Mouse (Mus musculus) testis, adult 10 weeks (tissue): ENCODE data around the gene Eif4g1. TPM values are rescaled to one million over a fixed set of nuclear protein-coding genes. Genes with fewer than 3 reads are reported as not detected.

ENCODE experiments used
- polyA plus RNA-seq: library from polyadenylated mRNA; stranded (reverse); fragments of 350-450 nt; fragmentation: Illumina TruSeq; extraction: RNeasy Lipid Tissue Mini Kit (QIAGEN cat#74804); gene quantifications from one replicate; pipeline ENCODE4 v1.2.3, GENCODE M21; 2014; ENCODE audit warnings: low read depth, low replicate concordance

The Eif4g1 gene
- 123 TPM for polyA plus RNA-seq

DNA sequence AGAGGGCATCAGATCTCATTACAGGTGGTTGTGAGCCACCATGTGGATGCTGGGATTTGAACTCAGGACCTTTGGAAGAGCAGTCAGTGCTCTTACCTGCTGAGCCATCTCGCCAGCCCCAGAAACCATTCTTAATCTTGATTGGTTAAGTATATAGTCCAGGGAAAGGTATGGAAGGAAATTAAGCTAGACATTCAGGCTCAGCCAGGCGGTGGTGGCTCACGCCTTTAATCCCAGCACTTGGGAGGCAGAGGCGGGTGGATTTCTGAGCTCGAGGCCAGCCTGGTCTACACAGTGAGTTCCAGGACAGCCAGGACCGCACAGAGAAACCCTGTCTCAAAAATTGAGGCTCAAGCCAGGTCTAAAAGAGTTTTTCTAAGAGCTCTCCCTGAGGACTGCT lies at the start of gene Eif4g1:
Eif4g1 (plus strand) TSS at position 301 of the 400 bp plus-strand sequence.

DNA sequence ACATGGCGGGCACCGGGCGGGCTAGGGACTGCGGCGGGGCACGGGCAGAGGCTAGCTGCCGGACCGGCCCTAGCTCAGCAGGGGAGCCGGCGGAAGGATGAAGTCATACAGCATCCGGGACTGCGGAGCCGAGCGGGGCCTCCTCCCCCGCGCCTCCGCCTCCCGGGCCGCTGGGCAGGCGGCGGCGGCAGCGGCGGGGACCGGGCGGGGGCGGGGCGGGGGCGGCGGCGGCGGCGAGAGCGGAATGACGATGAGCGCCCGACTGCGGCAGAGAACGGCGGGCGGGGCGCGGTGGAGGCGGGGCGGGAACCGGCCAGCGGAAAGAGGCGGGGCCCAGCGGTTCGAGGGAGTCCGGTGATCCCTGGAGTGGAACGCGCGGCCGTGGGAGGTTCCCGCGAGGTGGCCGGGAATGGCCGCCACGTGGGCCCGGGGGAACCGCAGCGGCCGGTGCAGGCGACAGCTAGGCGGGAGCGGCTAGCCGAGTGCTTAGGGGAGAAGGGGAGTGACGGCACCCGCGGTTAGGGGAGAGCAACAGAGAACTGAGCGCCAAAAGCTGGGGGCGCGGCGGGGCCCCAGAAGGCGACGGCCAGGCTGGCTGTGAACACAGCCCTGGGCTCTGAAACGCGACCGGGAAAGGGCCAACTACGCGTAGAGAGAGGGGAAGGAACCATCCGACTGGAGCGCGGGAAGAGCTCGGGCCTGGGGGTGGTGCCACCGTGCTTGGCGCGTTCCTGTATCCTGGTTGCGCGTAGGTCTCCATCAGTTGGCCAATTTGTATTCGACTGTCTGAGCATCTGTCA lies 46.7 kb upstream of the Eif4g1 start, which contains the start of gene Camk2n2:
Camk2n2 (minus strand) TSS at position 97 of the 800 bp plus-strand sequence.

DNA sequence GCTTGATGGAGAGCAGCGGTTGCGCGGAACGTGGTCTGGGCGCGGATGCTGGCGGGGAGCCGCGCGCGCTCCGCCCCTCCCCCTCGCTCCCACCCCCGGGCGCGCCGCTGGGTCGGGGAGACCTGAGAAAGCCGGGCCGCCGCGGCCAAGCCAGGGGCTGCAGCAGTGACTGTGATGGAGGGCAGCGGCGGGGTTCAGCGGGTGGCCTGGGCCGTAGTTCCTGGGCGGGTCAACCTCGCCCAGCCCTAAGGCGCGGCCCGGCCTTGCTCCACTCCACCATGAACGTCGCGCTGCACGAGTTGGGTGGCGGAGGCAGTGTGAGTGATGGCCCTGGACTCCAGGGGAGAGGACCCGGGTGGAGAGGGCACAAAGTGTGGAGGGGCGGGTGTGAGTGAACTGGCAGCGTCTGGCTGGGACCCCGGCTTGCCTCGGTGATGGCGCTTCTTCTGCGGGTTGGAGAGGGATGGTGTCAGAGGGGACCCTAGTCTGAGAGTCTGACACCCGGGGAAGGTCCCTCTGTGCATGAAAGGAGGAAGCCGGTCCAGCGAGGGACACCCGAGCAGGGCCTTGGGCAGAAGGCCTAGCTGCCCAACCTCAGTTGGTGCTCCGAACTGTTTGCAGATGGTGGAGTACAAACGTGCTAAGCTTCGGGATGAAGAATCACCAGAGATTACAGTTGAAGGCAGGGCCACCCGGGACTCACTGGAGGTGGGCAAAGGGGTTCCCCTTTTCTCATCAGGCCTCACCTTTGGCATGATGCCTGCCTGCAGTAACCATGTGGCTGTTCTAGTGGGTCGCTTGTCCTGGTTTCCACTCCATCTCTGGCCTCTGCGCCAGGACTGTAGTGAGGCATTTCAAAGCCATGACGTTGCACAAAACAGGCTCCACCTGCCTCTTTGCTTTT lies 38.1 kb upstream of the Eif4g1 start, which contains the start of gene Ece2:
Ece2 (plus strand) TSS at position 98 of the 904 bp plus-strand sequence.

DNA sequence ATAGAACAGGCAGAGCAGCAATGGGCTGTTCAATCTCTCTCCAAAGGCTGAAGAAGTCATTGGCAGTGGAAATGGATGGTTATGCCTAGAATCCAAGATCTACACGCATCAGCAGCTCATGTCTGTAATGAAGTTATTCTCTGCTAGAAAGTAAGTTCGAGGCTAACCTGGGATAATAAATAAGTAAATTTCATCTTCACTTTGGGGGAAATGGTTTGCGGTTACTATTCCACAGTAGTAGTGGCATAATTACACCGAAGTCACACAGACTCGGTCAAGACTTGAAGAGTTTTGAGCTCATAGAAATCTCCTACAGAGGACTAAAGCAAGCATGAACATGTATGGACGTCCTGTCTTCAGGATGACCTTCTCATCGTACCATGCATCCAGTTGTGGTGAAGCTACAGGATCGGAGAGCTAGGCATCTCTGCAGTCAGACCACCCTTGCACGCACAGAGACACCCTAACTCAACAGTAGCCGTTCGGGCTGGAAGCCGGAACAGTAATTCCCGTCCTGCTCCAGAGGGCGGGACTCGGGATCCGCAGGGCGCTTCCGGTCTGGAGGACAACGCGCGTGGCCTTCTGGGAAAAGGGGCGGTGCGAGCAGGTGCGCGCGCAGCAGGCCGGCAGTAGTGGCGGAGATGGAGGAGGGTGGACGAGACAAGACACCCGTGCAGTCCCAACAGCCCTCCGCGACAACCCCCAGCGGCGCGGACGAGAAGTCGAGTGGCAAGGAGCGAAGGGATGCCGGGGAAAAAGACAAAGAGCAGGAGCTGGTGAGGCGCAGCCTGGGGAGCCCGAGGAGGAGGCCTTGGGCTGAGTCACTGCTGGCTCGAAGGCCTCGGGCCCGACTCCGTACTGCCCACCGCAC lies 16.8 kb upstream of the Eif4g1 start, which contains the start of gene Psmd2:
Psmd2 (plus strand) TSS at position 577 of the 871 bp plus-strand sequence.

DNA sequence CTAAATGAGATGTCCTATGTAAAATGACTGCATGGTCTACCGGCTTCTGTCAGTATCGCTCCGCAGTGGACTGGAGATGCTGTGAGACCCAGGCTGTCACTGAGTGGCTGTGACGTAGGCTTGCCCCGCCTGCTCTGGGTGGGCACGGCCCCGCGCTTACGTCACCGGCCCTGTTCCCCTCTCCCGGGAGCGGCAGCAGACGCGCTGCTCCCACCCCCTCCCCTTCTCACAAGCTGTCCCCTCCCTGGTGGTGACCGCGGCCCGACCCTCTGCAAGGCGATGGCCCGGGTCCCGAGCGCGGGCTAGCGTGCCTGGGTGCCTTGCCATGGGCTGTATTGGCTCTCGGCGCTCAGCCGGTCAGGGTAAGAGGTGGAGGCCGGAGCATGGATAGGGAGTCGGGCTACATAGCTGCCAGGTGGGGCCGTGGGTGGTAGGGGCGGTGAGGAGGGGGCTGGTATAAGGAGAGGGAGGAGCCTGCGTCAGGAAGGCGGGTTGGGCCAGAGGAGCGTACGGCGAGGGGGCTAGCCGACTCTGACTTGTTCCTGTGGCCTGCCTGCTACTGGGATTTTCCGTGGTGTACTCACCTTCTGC lies 25.1 kb downstream of the Eif4g1 start, which contains the start of gene Fam131a:
Fam131a (plus strand) TSS at position 131 of the 591 bp plus-strand sequence.

DNA sequence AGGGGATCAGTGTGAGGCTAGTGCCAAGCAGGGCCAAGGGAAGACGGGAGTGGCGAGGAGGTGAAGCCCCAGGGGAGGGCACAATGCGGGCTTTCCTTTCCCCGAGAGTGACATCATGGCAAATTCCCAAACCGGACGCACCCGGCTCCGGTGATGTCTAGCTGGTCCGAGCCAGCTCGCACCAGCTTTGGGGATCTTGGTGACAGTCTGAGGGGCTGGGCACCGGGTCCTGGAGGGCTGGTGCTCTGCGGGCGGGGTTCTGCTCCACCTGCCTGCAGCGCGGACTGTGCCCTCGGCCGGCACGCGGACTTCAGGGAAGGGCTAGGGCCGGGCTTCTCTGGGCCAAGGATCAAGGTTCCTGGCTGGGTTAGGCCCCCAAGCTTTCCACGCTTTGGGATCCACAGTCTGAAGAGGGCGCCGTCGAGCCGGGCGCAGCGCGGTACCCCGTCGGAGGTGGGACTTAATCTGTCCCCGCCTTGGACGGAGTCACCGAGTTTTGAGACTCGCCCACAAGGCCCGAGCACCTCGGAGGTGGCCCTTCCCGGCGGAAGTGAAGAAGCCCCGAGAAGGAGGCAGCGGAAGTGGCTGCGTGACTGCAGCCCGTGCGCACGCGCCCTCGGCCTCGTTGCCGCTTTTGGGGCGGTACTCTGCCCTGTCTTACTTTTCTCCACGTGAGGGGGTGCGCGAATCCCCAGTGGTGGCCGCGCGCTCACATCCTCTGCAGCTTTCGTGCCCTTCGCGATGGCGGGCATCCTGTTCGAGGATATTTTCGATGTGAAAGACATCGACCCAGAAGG lies 49.3 kb downstream of the Eif4g1 start, which contains the start of the genes Polr2h and Clcn2:
Polr2h (plus strand) TSS at position 485 of the 797 bp plus-strand sequence.
Clcn2 (minus strand) TSS at position 566 of the 797 bp plus-strand sequence.

DNA sequence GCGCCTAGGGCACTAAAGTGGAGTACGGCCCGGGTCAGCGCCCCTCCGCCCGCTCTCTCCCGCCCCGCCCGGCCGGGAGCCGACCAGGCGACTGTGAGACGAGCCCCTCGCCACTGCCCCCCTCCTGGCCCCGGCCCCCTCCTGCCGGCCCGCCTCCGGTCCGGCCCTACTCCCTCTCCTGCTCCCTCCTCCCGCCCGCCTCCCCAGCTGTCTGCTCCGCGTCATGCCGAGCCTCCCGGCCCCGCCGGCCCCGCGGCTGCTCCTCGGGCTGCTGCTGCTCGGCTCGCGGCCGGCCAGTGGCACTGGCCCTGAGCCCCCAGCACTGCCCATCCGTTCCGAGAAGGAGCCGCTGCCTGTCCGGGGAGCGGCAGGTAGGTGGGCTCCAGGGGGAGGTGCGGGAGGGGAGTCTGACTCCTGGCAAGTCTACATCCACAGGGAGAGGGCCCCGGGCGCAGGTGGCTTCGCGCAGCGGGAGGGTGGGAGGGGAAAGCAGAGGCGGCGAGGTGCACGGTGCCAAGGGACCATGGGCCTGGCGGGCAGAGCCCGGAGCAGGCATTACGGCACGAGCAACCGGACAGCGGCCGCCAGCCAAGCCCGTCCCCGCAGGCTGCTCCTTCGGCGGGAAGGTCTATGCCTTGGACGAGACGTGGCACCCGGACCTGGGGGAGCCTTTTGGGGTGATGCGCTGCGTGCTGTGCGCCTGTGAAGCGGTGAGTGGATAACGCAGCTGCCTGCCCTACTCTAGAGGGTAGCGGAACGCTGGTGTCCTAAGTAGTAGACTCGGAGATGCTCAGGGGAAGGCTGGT lies 65.0 kb downstream of the Eif4g1 start, which contains the start of gene Chrd:
Chrd (plus strand) TSS at position 203 of the 806 bp plus-strand sequence.

DNA sequence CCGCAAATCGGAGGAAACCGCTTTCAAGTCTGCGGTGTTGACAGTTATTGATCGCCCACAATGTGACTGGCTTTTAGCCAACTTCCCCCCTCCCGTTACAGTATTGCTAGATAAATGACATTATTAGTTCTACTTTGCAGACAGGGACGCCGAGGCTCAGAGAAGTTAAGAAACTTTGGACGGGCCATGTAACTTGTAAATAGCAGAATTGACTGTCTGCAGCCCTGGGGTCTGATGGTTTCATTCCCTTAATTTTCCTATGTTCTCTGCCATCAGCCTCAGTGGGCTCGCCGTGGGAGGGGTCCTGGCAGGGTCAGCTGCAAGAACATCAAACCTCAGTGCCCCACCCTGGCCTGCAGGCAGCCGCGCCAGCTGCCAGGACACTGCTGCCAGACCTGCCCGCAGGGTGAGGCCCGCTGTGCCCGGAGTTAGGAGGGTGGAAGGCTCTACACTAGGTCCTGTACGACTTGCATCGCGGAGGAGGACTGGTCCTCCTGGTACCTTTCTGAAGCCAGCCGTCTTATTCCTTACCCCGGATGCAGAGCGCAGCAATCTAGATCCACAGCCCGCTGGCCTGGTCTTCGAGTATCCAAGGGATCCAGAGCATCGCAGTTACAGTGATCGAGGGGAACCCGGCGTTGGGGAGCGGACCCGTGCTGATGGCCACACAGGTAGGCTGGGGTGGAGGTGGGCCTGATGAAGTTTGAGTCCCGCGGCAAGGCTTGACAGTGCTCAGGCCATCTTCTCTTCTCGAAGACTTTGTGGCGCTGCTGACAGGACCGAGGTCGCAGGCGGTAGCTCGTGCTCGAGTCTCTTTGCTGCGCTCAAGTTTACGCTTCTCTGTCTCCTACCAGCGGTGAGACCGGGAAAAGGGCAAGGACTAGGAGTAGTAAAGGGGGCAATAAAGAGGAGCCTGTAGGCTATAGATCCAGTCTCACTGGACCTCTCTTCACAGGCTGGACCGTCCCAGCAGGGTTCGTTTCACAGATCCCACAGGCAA lies 65.9 kb downstream of the Eif4g1 start, which contains the start of gene Thpo:
Thpo (minus strand) TSS at position 781 of the 1,000 bp plus-strand sequence.

Other genes with a start within 250 kb of the Eif4g1 start
- gene Abcc5, start 241.9 kb upstream of the Eif4g1 start, polyA plus RNA-seq = 17.0 TPM
- gene Eif2b5, start 169.5 kb upstream of the Eif4g1 start, polyA plus RNA-seq = 21.4 TPM
- 4.9 TPM for gene Dvl3, start 151.3 kb upstream of the Eif4g1 start, polyA plus RNA-seq
- gene Ap2m1, start 132.8 kb upstream of the Eif4g1 start, polyA plus RNA-seq = 44.8 TPM
- gene Abcf3, start 119.7 kb upstream of the Eif4g1 start, polyA plus RNA-seq = 25.1 TPM
- not detected for gene Vwa5b2, start 78.8 kb upstream of the Eif4g1 start, polyA plus RNA-seq
- 0.52 TPM for gene Eef1akmt4, start 56.7 kb upstream of the Eif4g1 start, polyA plus RNA-seq
- gene Gm49333, start 56.7 kb upstream of the Eif4g1 start, polyA plus RNA-seq = not detected
- gene Alg3, start 56.6 kb upstream of the Eif4g1 start, polyA plus RNA-seq = 5.3 TPM
- 1.9 TPM for gene Camk2n2, start 47.0 kb upstream of the Eif4g1 start, polyA plus RNA-seq
- gene Ece2, start 38.5 kb upstream of the Eif4g1 start, polyA plus RNA-seq = 0.13 TPM
- 163 TPM for gene Psmd2, start 16.7 kb upstream of the Eif4g1 start, polyA plus RNA-seq
- 0.41 TPM for gene Fam131a, start 24.9 kb downstream of the Eif4g1 start, polyA plus RNA-seq
- gene Polr2h, start 49.4 kb downstream of the Eif4g1 start, polyA plus RNA-seq = 9.8 TPM
- gene Clcn2, start 49.4 kb downstream of the Eif4g1 start, polyA plus RNA-seq = 1.4 TPM
- 0.21 TPM for gene Chrd, start 64.8 kb downstream of the Eif4g1 start, polyA plus RNA-seq
- gene Thpo, start 66.2 kb downstream of the Eif4g1 start, polyA plus RNA-seq = not detected